Mouse (Mus musculus): Measurements from ENCODE around the gene Car1.
"Not testable (repeated sequence)": the region's sequence is repeated elsewhere in the genome, so short reads cannot be mapped to it uniquely, and the experiment has no call there.

Gene Car1

GRCm38 (mm10) chr3:14808211-14808610, at the start of gene Car1:
Gene Car1 (minus strand): TSS chr3:14808368.
- DNase-seq (ENCODE audit: low read depth, low spot score), result no peak

- DNase-seq (ENCODE audit: low read depth, low spot score), result no peak
Observed at GRCm38 (mm10) chr3:14857874-14858273, 49.7 kb upstream of the Car1 start.

- DNase-seq (ENCODE audit: low read depth, low spot score), result no peak
Observed at GRCm38 (mm10) chr3:14854446-14854845, 46.3 kb upstream of the Car1 start.

GRCm38 (mm10) chr3:14853966-14854365, 45.8 kb upstream of the Car1 start:
- DNase-seq (ENCODE audit: low read depth, low spot score), result no peak

GRCm38 (mm10) chr3:14848587-14849254, 40.6 kb upstream of the Car1 start:
- no peak for DNase-seq (ENCODE audit: low read depth, low spot score)

- no peak for DNase-seq (ENCODE audit: low read depth, low spot score)
Observed at GRCm38 (mm10) chr3:14839466-14840118, 31.4 kb upstream of the Car1 start.

- no peak for DNase-seq (ENCODE audit: low read depth, low spot score)
Observed at GRCm38 (mm10) chr3:14838936-14839335, 30.8 kb upstream of the Car1 start.

- no peak for DNase-seq (ENCODE audit: low read depth, low spot score)
Observed at GRCm38 (mm10) chr3:14832766-14833165, 24.6 kb upstream of the Car1 start.

GRCm38 (mm10) chr3:14831219-14831835, 23.2 kb upstream of the Car1 start:
- DNase-seq (ENCODE audit: low read depth, low spot score), result no peak

- DNase-seq (ENCODE audit: low read depth, low spot score), result no peak
Observed at GRCm38 (mm10) chr3:14828896-14829295, 20.7 kb upstream of the Car1 start.

- DNase-seq (ENCODE audit: low read depth, low spot score), result no peak
Observed at GRCm38 (mm10) chr3:14819844-14820504, 11.8 kb upstream of the Car1 start.

- DNase-seq (ENCODE audit: low read depth, low spot score), result not testable (repeated sequence)
Observed at GRCm38 (mm10) chr3:14815396-14815795, 7.2 kb upstream of the Car1 start.

GRCm38 (mm10) chr3:14806702-14807101, 1.5 kb downstream of the Car1 start:
- no peak for DNase-seq (ENCODE audit: low read depth, low spot score)

- DNase-seq (ENCODE audit: low read depth, low spot score), result no peak
Observed at GRCm38 (mm10) chr3:14805962-14806361, 2.2 kb downstream of the Car1 start.

GRCm38 (mm10) chr3:14804906-14805305, 3.3 kb downstream of the Car1 start:
- no peak for DNase-seq (ENCODE audit: low read depth, low spot score)

GRCm38 (mm10) chr3:14797069-14797468, 11.1 kb downstream of the Car1 start:
- DNase-seq (ENCODE audit: low read depth, low spot score), result no peak

- DNase-seq (ENCODE audit: low read depth, low spot score), result no peak
Observed at GRCm38 (mm10) chr3:14795292-14796020, 12.7 kb downstream of the Car1 start.

GRCm38 (mm10) chr3:14792032-14792431, 16.1 kb downstream of the Car1 start:
- no peak for DNase-seq (ENCODE audit: low read depth, low spot score)

GRCm38 (mm10) chr3:14787607-14788006, 20.6 kb downstream of the Car1 start:
- DNase-seq (ENCODE audit: low read depth, low spot score), result no peak

GRCm38 (mm10) chr3:14787136-14787535, 21.0 kb downstream of the Car1 start:
- peak; percentile 14 for DNase-seq (ENCODE audit: low read depth, low spot score)

GRCm38 (mm10) chr3:14786551-14787079, 21.6 kb downstream of the Car1 start:
- no peak for DNase-seq (ENCODE audit: low read depth, low spot score)
